Mouse (Mus musculus) E14TG2a.4 (cell line): ENCODE results near the gene Trmt112.

Source experiments
- CTCF ChIP-seq: conservative IDR thresholded peaks from 2 replicates; pipeline ENCODE4 v1.5.1; 2014; ENCODE audit warnings: low read length
- NANOG ChIP-seq: IDR thresholded peaks from 2 replicates; pipeline ENCODE4 v1.6.1; 2014; ENCODE audit warnings: borderline replicate concordance, low read length, mixed read lengths
- POU5F1 ChIP-seq: IDR thresholded peaks from 2 replicates; pipeline ENCODE4 v1.6.1; 2014; ENCODE audit warnings: low read length, borderline replicate concordance

- TF ChIP-seq CTCF (no peak), NANOG (no peak), POU5F1 (no peak)
These were observed 48.8 kb upstream of the Trmt112 start for GRCm38 (mm10) chr19:6860706-6861105.
